Mouse (Mus musculus): ENCODE measurements around the gene Clec4e.

- peak; percentile 57 for TF ChIP-seq CTCF (IDR thresholded peaks at IDR 0.05; ENCODE audit: low read depth)
- no peak for TF ChIP-seq EP300 (IDR thresholded peaks at IDR 0.05; ENCODE audit: low read depth)
These were observed 28.0 kb downstream of the Clec4e start, which contains the start of gene Clec4d for GRCm38 (mm10) chr6:123261555-123262161.

Data from liver, embryonic 14.5 days (tissue).